Mouse (Mus musculus) kidney, adult 8-10 months (tissue): ENCODE data around the gene Ahdc1.
"Not testable (repeated sequence)": the region's sequence is repeated elsewhere in the genome, so short reads cannot be mapped to it uniquely, and the experiment has no call there.

Experiments
- DNase-seq, 2 experiments: peaks; one replicate each; pipeline ENCODE4 v3.0.0; 2022

Gene Ahdc1

GRCm38 (mm10) chr4:132997469-132998237 lies 13.4 kb upstream of the Ahdc1 start:
- DNase-seq: no peak

GRCm38 (mm10) chr4:133002896-133003295 lies 8.2 kb upstream of the Ahdc1 start:
- no peak for DNase-seq

- DNase-seq: no peak
Observed at GRCm38 (mm10) chr4:133003316-133004018, 7.6 kb upstream of the Ahdc1 start.

- DNase-seq: peak in 1 of 2 experiments; percentile 78
Observed at GRCm38 (mm10) chr4:133005233-133005632, 5.8 kb upstream of the Ahdc1 start.

- DNase-seq: not testable (repeated sequence)
Observed at GRCm38 (mm10) chr4:133005885-133006451, 5.1 kb upstream of the Ahdc1 start.

- peak; percentile 76 to 80 for DNase-seq
Observed at GRCm38 (mm10) chr4:133007513-133008380, 3.3 kb upstream of the Ahdc1 start.

- DNase-seq: no peak
Observed at GRCm38 (mm10) chr4:133009131-133009530, 1.9 kb upstream of the Ahdc1 start.

- no peak for DNase-seq
Observed at GRCm38 (mm10) chr4:133009676-133010075, 1.4 kb upstream of the Ahdc1 start.

GRCm38 (mm10) chr4:133010611-133011010 lies 449 bp upstream of the Ahdc1 start:
- DNase-seq: no peak

- no peak for DNase-seq
Observed at GRCm38 (mm10) chr4:133011821-133012775, 1.0 kb downstream of the Ahdc1 start.

GRCm38 (mm10) chr4:133012776-133013265 lies 1.8 kb downstream of the Ahdc1 start:
- DNase-seq: peak in 1 of 2 experiments; percentile 47

- peak; percentile 76 for DNase-seq
Observed at GRCm38 (mm10) chr4:133013266-133013891, 2.3 kb downstream of the Ahdc1 start.

GRCm38 (mm10) chr4:133014088-133014487 lies 3.0 kb downstream of the Ahdc1 start:
- no peak for DNase-seq

GRCm38 (mm10) chr4:133014896-133015709 lies 4.0 kb downstream of the Ahdc1 start:
- no peak for DNase-seq

- no peak for DNase-seq
Observed at GRCm38 (mm10) chr4:133015710-133016651, 4.9 kb downstream of the Ahdc1 start.

GRCm38 (mm10) chr4:133016677-133017415 lies 5.8 kb downstream of the Ahdc1 start:
- no peak for DNase-seq

- no peak for DNase-seq
Observed at GRCm38 (mm10) chr4:133017597-133018262, 6.7 kb downstream of the Ahdc1 start.
